ENCODE assay signal across 9 mouse cellular contexts in the genomic region with DNA sequence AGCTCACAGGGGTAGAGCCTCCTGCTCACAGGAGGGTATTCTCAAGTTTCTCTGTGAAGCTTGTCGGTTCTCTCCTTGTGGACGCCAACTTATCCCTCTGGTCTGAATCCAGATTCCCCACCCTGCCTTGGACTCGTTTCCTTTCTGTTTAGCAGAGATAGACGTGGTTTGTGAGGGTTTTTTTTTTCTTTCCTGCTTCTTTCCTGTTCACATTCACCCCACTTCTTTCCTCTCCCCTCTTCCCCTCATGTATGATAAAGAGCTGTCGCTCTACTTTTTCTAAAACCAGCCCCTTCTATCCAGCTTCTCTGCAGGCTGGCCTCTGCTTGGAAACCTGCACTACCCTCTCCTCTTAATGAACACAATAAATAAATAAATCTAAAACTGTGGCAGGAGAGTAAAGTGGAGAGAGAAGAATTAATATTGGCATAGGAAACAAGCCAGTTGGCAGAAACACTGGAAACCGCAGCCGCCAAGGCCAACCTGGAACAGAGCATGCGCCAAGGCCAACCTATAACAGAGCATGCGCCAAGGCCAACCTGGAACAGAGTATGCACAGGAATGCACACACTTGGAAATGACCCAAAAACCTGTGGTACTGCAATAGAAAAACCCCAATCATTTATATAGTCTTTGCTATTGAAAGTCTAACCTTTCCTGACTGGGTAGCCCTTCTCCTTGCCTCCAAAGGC.
DNase-seq lines count a peak whose midpoint lies in the region; ATAC-seq and TF ChIP-seq lines count a peak whose summit lies in the region.
"Had no signal": no experiment of that assay in that cellular context is flagged by ENCODE, and none has a peak within 500 bp of the region (broad histone marks: within the 10 kb centered on the region; RNA-seq: fewer than 3 reads in every experiment).

No protein-coding gene starts in this region.

- 0 out of 2 replicates have a peak overlapping the region, but pooled peaks have one; percentile 20 for H3K27ac ChIP-seq in heart, postnatal 0 days (ENCODE audit: low read depth)
- H3K27ac ChIP-seq in forebrain, embryonic 15.5 days (replicated peaks): no peak overlapping the region
- no peak overlapping the region for H3K27ac ChIP-seq in hindbrain, embryonic 14.5 days

- H3K4me2 ChIP-seq in heart, postnatal 0 days (ENCODE audit: low read depth, low read length): no peak overlapping the region
- H3K4me2 ChIP-seq in forebrain, embryonic 15.5 days (replicated peaks): no peak overlapping the region
- H3K4me2 ChIP-seq in hindbrain, embryonic 14.5 days (replicated peaks): no peak overlapping the region

- H3K4me1 ChIP-seq in heart, postnatal 0 days (ENCODE audit: control insufficient read depth, insufficient read depth): 0 out of 2 replicates have a peak, but pooled peaks cover 4% of the 10 kb centered on the region
- H3K4me1 ChIP-seq in forebrain, embryonic 15.5 days: peaks cover 14% of the 10 kb centered on the region
- H3K4me1 ChIP-seq in hindbrain, embryonic 14.5 days (replicated peaks; ENCODE audit: control insufficient read depth, insufficient read depth, low read length): peaks cover 13% of the 10 kb centered on the region

- TF ChIP-seq CTCF in heart, postnatal 0 days (IDR thresholded peaks at IDR 0.05; ENCODE audit: low read depth): no peak

- H3K9ac ChIP-seq in heart, postnatal 0 days (replicated peaks; ENCODE audit: low read depth, low read length): no peak overlapping the region
- H3K9ac ChIP-seq in forebrain, embryonic 15.5 days (replicated peaks): no peak overlapping the region
- no peak overlapping the region for H3K9ac ChIP-seq in hindbrain, embryonic 14.5 days

- no peaks in the 10 kb centered on the region for H3K27me3 ChIP-seq in heart, postnatal 0 days (ENCODE audit: control insufficient read depth, insufficient read depth, low read length)
- no peaks in the 10 kb centered on the region for H3K27me3 ChIP-seq in forebrain, embryonic 15.5 days
- no peaks in the 10 kb centered on the region for H3K27me3 ChIP-seq in hindbrain, embryonic 14.5 days (ENCODE audit: control insufficient read depth, insufficient read depth, low read length)

- 60% methylated on average over 9 of the region's 9 CpGs for whole genome bisulfite sequencing in heart, postnatal 0 days
- 74% methylated on average over 9 of the region's 9 CpGs for WGBS in forebrain, embryonic 15.5 days
- WGBS in hindbrain, embryonic 14.5 days: 82% methylated on average over 9 of the region's 9 CpGs

- no peak for TF ChIP-seq EP300 in heart, postnatal 0 days (IDR thresholded peaks at IDR 0.05; ENCODE audit: low read depth)

- H3K9me3 ChIP-seq in heart, postnatal 0 days (replicated peaks; ENCODE audit: control insufficient read depth, low read length): no peaks in the 10 kb centered on the region
- no peaks in the 10 kb centered on the region for H3K9me3 ChIP-seq in forebrain, embryonic 15.5 days
- H3K9me3 ChIP-seq in hindbrain, embryonic 14.5 days (ENCODE audit: control insufficient read depth, low read length): no peaks in the 10 kb centered on the region

- no peaks in the 10 kb centered on the region for H3K36me3 ChIP-seq in heart, postnatal 0 days (replicated peaks; ENCODE audit: control insufficient read depth, insufficient read depth, low read length)
- H3K36me3 ChIP-seq in forebrain, embryonic 15.5 days: no peaks in the 10 kb centered on the region
- H3K36me3 ChIP-seq in hindbrain, embryonic 14.5 days (replicated peaks; ENCODE audit: control insufficient read depth, insufficient read depth): no peaks in the 10 kb centered on the region

- peak; percentile 90 to 96 for DNase-seq in adrenal gland, adult (ENCODE audit: inconsistent age in 2 of 2, low spot score in 1 of 2)
- DNase-seq in adrenal gland, postnatal 25 days: peak; percentile 82
- peak; percentile 47 for DNase-seq in heart, postnatal 0 days (ENCODE audit: low spot score)
- DNase-seq in lung, postnatal 14 days: peak; percentile 69
- DNase-seq in hindbrain, embryonic 14.5 days (ENCODE audit: low spot score): no peak
- no peak for DNase-seq in retina, embryonic 14.5 days (ENCODE audit: low spot score)
- DNase-seq: thymus, postnatal 4 days had no signal

- H3K4me3 ChIP-seq in heart, postnatal 0 days (ENCODE audit: low read depth, low read length): no peak overlapping the region
- no peak overlapping the region for H3K4me3 ChIP-seq in forebrain, embryonic 15.5 days
- H3K4me3 ChIP-seq in hindbrain, embryonic 14.5 days (replicated peaks; ENCODE audit: low read length): no peak overlapping the region
- H3K4me3 ChIP-seq: erythroblast, embryonic 14.5 days had no signal

- ATAC-seq in heart, postnatal 0 days (ENCODE audit: insufficient read depth, low read depth): peak; percentile 57
- ATAC-seq in forebrain, embryonic 15.5 days (replicated peaks): no peak
- no peak for ATAC-seq in hindbrain, embryonic 14.5 days (ENCODE audit: low FRiP score)

Comparison
In these comparisons a context has a peak if more than half of its experiments do, and no peak if none do; other contexts are left out.
1. DNase-seq: peak in adrenal gland, adult (2 of 2), adrenal gland, postnatal 25 days (single experiment), heart, postnatal 0 days (single experiment) and lung, postnatal 14 days (single experiment); none in hindbrain, embryonic 14.5 days (single experiment) and retina, embryonic 14.5 days (single experiment).